Mouse (Mus musculus) mouse embryonic stem cell (cell line): ENCODE measurements around the gene Wars2.

Source experiments
- in situ Hi-C, 2 experiments: fragments of 300-500 bp; cut with MboI; formaldehyde crosslinking; loops; 1 replicate in 1 of 2; 3 replicates in 1 of 2; pipeline ENCODE4 v1.14.3; 2019 to 2020; ENCODE audit warnings: low sequenced_read_pairs in 2 of 2, low pct_unique_long_range_greater_than_20kb in 1 of 2, mixed read lengths in 1 of 2; ENCODE audit not compliant: unreplicated experiment in 1 of 2

Wars2 gene

GRCm38 (mm10) chr3:99183355-99184016 is 42.6 kb downstream of the Wars2 start:
- in situ Hi-C loops = no loop called here

GRCm38 (mm10) chr3:99184373-99184772 is 43.5 kb downstream of the Wars2 start:
- in situ Hi-C loops = no loop called here

DNA sequence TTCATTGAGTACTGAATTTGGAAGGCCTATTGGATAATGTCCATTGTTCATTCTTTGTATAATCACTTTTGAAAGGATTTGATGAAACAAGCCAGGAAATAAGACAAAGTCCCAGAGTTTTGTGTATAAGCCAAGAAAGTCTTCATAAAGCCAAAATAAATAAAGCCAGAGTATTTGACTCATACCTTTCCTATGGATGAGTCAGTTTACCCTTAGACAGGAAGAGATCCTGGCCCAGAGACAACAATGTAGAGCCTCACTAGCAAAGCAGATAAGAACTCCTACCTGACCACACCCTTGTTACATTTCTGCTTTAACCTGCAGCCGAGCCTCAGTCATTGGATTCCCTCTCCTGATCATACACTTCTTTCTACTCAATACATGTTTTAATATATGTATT is 47.2 kb downstream of the Wars2 start:
- in situ Hi-C loops = no loop called here

DNA sequence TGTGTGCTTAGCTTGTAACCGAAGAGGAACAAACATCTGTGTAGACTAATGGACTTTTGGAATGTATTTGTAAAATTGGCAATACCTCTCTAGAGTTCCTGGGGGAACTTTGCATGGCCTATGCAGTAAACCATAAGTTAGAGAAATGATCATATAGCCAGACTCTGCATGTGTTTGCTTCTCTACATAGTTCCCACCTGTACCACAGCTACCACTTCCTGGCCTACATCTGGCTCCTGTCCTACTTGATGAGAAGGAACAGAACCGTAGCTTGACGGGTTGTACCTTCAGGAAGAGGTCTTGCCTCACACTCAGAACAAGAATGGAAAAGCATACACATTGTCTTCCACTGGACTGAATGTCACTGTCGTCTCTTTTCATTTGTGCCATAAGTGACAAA is 52.7 kb downstream of the Wars2 start:
- in situ Hi-C loops = no loop called here

DNA sequence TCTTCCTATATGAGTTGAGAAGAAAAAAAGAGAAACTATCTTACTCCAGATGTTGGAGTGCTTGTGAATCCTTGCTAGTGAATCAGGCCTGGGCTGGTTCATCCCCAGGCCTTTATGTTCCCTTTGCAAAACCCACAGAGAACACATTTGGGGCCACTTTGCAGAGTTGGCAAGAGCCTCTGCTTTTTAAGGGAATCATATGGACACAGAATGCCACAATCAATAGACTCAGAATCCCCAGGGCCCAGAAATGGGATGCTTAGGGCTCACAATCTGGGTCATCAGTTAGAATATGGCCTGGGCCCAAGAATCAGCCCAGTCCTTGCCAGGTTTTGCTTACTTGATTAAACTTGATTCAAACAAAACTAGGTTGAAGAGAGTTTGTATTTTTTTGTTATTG is 62.5 kb downstream of the Wars2 start:
- in situ Hi-C loops = no loop called here

DNA sequence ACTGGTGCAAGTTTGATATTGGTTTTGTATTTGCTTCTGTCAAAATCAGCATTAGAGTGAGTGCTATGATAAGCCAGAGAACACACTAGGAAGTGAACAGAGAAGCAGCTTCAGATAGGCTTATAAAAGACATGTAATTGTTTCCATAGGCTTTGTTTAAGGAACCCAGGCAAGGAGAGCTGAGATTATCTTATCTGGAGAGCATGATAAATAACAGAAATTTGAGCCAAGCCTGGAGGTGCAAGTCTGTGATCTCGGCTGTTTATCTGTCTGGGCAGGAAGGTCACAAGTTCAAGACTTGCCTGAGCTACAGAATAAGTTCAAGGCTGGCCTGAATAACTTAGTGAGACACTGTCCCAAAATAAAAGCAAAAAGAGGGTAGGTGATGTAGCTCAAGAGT is 67.5 kb downstream of the Wars2 start:
- in situ Hi-C loops = no loop called here

GRCm38 (mm10) chr3:99211105-99211698 is 70.3 kb downstream of the Wars2 start:
- in situ Hi-C loops = no loop called here

DNA sequence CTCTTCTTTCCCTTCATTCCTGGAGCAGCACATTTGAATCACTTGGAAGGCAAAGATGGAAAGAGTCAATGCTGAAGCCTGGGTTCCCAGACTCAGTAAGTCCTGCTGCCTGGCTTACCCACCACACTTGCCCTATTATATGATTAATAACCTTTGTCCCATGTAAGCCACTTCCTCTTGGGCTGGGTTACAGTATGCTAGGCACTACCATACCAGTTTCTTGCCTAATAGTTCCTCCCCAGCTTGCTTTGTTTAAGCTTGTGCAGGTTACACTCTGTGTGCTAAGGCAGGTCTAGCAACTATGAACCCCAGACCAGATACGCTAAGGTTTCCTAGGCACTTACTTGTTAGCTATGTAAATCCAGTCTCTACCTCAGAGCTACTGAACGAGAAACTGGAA is 86.9 kb downstream of the Wars2 start:
- in situ Hi-C loops = no loop called here

DNA sequence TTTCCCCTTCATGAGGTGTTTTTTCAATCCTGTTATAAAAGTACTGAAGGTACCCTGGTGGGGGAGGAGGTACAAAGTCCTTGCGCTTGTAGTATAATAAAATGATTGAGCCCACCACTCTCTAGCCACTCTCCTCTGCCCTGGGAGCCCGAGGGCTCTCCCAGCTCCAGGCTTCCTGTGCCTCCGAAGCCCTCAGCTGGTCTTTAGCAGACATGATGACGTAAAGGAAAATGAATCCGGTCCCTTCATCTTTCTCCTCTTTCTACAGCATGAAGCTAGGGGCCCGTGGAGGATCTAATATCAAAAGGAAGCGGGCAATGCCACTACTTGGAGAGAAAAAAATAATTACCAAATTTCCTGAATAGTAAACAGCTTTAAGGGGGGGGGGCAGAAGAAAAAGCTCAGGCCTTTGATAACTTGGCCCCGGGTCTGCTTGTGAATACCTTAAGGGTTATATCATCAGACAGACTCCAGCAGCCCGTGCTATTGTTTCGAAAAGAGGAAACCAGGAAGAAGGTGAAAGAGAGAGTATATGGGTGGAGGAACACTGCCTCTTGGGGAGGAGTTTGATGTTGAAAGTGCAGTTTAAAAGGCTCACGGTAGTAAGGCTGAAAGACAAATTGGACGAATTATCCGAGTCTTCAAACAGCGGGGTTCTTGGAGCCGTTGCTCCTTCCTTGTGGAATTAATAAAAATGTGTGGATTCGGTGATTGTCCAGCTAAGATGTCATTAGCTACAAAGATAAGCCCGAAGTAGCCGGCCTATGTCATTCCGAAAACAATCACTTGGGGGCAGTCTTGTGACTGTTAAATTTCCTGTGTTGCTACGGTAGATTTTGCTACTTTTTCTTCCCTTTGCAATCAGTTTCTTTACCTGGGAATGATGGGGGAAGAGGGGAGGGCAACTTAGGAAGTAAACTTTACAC is 92.8 kb downstream of the Wars2 start:
- in situ Hi-C loops = no loop called here

GRCm38 (mm10) chr3:99234319-99234869 is 93.5 kb downstream of the Wars2 start:
- in situ Hi-C loops = no loop called here

DNA sequence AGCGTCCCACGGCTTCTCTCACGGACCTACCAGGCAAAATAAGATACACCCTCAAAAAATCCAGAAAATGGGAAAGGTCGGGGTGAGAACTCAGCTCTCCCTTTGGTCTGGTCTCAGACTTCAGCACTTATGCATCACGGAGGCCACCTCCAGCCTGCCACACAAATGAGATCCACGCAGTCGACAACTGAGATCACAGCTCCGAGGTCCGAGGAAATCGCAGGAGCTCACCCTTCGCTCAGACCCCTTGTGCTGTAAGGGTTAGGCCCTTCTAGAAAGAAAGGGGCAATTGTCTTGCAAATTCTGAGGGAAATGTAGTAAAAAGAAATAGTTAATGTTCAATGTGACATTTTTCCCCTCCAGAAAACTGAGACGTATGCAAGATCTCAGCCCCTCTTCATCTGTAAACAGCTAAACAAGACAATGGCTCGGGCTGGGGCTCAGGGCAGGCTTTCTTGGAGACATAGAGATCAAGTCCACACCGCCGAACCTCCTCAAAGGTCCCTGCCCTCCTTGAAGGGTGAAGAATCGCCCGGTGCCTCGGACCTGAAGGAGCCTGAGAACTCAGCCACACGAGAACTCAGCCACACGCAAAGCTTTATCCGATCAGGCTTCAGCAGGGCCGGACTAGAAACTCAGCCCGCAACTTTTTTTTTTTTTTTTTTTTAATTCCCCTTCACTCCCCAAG is 94.4 kb downstream of the Wars2 start:
- in situ Hi-C loops = no loop called here

GRCm38 (mm10) chr3:99235804-99236755 is 95.2 kb downstream of the Wars2 start:
- in situ Hi-C loops = no loop called here

- in situ Hi-C loops = no loop called here
Observed at GRCm38 (mm10) chr3:99238691-99239090, 97.8 kb downstream of the Wars2 start.

- in situ Hi-C loops = no loop called here
Observed at GRCm38 (mm10) chr3:99239301-99240045, 98.6 kb downstream of the Wars2 start.

DNA sequence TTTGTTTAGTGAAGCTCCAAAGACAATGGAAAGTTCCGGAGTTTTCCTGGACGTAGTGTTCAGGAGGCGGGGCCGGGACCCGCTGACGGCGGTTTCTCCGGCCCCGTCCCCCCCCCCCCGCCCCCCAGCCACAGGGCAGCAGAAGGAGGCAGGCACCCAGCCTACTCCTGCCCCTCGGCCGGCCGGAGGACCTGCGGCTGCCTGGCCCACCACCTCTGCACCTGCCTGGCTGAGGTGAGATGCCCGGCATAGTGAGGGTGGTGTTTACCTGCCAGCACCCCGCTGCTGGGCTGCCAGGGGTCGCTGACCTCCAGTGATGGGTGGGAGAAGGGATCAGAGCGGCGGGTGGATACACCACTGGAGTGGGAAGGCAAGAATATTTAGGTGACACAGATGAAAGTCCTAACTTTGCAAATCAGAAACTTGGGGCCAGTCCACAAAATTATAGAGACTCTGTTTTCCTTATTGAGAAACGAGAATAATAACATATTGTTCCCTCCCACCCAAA is 99.4 kb downstream of the Wars2 start, which contains the start of gene Tbx15:
Tbx15 (plus strand) TSS at position 169 of the 508 bp plus-strand sequence.
- in situ Hi-C loops = no loop called here

DNA sequence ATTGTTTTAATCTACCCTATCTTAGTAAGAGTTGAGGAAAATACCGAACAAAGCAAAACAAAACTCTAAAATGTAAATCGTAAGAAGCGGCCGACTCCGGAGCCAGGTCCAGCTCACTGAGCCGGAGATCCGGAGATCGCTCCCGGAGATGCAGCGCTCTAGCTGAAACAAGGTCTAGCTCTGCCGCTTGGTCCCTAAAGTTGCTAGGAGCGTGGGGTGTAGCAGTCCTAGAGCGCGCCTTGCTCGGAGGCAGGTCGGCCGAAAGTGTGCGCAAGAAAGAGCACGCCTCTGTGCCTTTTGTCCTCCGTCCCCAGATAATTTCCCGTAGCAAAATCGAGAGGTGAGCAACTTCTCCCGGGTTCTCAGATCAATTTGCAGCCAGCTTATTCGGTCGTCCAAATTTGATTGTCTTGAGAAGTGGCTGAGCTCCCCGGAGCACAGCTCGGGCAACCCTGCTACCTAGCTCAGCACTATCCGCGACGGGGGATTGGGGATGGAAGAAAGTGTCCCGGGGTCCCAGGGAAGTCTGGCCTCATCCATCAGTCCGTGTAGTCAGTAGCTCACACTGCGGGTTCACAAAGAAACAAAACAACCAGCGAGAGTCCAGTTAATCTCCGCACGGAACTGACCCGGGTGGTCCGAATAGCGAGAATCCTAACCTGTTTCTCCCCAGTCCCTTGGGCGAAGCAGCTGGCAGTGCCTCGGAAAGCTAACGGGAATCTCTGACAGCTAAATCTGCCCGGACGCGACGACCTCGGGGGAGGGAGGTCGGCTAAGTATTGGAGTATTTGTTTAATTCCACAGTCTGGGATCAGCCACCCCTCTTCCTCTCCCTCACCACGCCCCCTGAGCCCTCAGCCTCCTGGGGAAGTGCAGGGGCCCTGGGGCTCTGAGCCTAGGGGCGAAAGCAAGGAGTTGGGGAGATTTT is 100.2 kb downstream of the Wars2 start:
- in situ Hi-C loops = no loop called here
